Mouse (Mus musculus) A20 (cell line): ENCODE results near the gene Mylk3.

Source experiments
- DNase-seq: peaks from one replicate; pipeline ENCODE4 v3.0.0-alpha.2; 2011; ENCODE audit warnings: low read depth, low spot score

Mylk3 gene

DNA sequence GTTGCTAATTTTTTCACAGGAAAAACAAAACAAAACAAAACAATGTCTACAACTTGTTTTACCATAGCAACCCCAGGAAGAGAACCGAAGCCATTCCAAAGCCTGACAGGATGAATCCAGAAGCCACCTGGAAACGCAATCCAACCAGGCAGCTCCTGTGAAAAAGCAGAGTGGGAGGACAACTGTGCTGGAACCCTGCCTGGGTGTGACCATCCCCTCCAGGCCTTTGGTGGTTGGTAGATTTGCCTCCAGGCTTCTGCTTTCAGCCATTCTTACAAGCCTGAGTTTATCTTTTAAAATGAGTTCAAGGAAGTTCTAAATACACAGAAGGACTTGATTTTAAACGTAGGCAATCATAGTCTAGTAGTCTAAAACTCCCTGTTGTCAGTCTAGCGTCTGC, 4.2 kb downstream of the Mylk3 start:
- DNase-seq, result no peak

DNA sequence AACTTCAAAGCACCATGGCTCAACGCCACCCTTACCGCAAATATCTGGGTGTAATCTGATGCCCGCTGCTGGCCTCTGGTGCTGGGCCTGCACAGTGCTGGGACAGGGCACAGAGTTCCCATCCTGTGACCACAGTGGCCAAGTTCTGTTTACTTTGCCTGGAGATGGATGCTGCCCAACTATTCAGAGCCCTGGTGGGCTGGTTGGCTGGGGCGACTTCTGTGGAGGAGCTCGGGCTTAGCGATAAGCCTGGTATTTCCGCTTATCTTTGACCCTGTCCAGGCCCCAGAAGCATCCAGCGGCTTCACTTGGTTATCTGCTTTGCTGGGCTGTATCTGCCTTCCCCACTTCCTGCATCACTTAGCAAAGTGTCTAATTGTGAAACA, 5.3 kb downstream of the Mylk3 start:
- no peak for DNase-seq

DNA sequence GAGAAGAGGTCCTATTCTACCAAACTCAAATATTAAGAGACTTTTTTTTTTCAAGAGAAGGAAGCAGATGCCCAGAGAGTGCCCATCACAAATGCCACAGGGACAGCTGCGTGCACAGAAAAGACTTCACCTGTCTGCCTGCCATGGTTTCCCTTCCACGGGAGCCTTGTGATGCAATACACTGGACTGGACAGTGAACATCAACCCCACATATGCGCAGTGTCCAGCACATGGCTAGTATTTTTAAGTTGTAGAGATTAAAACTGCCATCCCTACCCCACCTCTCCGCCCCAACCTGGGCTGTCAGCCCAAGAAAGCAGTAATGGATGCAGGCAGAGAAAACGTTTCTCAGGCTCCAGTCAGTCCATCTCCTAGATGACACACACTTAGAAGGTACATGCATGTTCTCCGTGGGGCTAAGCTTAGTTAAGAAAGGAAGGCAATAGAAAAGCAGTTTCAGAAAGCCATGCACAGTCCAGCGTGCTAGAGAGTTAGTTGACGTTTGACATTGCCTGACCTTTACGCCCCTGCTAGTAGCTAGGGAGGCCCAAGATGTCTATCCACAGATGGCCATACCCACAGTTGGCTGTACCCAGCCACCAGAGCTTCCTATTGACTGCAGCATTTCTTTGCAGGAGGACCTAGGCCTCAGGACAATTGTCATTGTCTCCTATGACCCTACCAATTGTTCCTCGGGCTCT, 5.9 kb downstream of the Mylk3 start:
- DNase-seq, result no peak

DNA sequence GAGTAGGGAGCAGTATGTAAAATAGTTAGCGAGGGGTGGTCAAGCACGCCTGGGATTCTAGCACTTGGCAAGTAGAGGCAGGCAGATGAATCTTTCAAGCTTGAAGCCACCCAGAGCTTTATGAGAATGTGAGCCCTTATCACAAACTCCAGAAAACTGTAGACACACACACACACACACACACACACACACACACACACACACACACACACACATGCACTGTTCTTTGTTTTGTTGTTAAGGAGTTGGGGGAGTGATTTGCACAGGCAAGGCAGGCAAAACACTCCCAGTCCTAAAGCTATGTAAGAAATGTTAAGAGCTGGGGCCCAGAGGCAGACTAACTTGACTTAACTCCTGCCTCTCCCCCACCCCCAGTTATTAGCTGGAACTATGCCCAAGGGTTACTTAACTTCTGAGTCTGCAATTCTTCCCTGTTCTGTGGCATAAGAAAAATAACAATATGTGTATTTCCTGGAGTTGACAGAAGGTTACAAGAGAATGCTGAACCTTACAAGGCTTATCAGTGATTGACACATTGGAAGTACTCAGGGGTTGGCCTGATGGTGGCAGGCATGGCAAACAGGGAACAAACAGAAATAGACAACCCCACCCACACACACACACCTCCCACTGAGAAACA, 6.9 kb downstream of the Mylk3 start:
- no peak for DNase-seq

GRCm38 (mm10) chr8:85376516-85376915, 9.6 kb downstream of the Mylk3 start:
- DNase-seq, result no peak

DNA sequence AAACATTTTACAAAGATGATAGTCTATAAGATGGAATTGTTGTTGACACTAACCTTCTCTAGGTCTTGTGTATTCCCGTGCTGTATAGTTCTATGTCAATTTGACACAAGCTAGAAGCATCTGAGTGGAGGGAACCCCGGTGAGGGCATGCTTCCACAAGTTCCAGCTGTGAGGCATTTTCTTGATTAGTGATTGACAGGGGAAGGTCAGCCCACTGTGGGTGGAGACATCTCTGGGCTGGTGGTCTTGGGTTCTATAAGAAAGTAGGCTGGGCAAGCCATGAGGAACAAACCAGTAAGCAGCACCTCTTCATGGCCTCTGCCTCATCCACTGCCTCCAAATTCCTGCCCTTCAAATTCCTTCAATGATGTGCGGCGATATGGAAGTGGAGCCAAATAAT, 11.9 kb downstream of the Mylk3 start:
- no peak for DNase-seq

- DNase-seq, result no peak
These were observed 12.6 kb downstream of the Mylk3 start for GRCm38 (mm10) chr8:85373435-85374039.

GRCm38 (mm10) chr8:85372465-85372839, 13.7 kb downstream of the Mylk3 start:
- no peak for DNase-seq

GRCm38 (mm10) chr8:85371736-85372464, 14.2 kb downstream of the Mylk3 start:
- no peak for DNase-seq

GRCm38 (mm10) chr8:85365176-85365575, 21.0 kb downstream of the Mylk3 start:
- DNase-seq, result no peak

DNA sequence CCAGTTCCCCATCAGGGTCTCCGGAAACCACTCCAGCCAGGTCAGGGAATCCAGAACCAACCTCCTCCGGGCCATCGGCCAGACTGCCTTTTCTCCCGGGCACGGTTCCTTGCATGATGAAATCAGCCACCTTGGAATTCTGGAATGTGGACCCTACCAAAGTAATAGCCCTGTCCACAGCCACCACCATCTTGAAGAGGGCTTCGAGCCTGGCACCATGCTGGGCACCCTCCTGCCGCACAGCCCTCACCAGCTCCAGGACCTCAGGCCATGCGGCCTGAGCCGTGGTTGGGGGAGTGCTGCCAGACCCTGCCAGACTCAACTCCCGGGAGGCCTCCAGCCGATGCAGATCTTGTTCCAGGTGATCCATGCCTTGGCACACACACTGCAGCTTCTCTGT, 21.5 kb downstream of the Mylk3 start:
- no peak for DNase-seq

GRCm38 (mm10) chr8:85363406-85363805, 22.7 kb downstream of the Mylk3 start:
- DNase-seq, result no peak

- DNase-seq, result no peak
These were observed 23.9 kb downstream of the Mylk3 start for GRCm38 (mm10) chr8:85362211-85362610.

- no peak for DNase-seq
These were observed 32.9 kb downstream of the Mylk3 start for GRCm38 (mm10) chr8:85353287-85353686.

GRCm38 (mm10) chr8:85339871-85340573, 46.1 kb downstream of the Mylk3 start:
- DNase-seq, result no peak

DNA sequence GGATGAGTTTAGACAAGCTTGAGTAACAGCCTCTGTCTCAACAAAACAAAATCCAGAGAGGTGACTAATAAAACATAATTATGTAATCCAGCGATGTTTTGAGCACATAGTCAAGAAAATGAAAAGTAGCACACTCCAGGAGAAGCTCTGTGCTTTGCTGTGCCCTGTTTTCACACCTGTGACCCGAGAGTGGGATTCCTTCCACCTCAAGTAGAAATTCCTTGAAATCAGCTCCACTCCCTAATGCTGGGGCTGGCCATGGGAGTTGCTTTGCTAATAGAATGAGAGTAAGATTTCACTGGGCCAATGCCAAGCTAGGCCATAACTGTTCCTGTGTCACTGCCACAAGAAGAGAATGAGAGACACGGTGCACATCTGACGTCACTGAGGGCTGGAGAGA, 48.5 kb downstream of the Mylk3 start:
- DNase-seq, result no peak

- DNase-seq, result no peak
These were observed 49.8 kb downstream of the Mylk3 start for GRCm38 (mm10) chr8:85336211-85336933.

DNA sequence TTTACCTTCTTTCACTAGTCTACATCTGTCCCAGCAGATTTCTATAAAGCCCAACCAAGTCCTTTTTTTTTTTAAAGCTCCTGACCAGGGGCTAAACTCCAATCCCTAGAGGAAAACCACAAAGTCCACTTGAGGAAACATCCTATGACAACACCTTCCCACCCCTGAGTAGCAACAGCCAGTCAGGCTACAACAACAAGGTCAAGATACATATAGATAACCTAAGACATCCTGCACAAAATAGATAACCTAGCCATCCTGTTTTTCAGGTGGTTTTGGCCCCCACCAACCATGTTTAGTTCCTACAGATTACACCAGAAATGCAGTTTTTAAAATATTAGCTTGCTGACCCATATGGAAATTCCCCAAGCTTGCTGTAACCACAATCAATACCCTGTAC, 51.0 kb downstream of the Mylk3 start:
- DNase-seq, result no peak

DNA sequence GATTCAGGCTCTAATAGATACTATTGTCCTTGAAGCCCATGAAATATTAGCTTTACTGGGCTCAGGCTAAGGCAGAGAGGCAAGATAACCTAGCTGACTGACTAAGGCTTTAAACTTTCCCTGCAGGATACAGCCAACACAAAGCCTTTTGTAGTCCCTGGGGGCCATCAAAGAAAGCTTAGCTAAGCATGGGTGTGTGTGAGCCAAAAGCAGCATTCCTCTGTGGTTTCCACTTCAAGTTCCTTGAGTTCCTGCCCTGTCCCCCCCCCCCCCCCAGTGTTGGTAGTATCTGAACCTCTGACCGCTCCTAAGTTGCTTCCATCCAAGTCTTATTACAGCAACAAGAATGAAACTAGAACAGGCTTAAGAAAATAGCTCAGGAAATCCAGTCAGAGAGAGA, 56.6 kb downstream of the Mylk3 start:
- DNase-seq, result no peak

GRCm38 (mm10) chr8:85327036-85327435, 59.1 kb downstream of the Mylk3 start:
- DNase-seq, result no peak

DNA sequence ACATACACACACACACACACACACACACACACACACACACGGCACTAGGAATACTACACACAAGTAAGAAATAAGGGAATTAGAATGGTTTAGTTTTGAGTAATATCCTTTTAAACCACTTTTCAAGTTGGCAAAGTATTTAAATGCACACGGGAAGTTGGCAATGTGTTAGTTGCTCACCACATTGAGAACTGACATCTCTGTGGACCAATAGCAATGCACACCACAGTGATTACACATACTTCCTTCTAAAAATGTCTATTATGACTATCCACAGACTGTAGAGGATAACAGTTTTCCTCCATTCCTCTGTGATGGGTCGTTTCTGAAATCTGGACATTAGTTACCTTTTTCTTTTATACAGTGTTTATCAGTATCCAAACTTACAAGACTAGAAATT, 63.1 kb downstream of the Mylk3 start:
- no peak for DNase-seq
